In genomic region chr17:34950514-34951455, GRCm38 (mm10) we compare ENCODE assay signal across 8 mouse cellular contexts. TPM values are rescaled to one million over a fixed set of nuclear protein-coding genes. Genes with fewer than 3 reads are reported as not detected.
DNase-seq lines count a peak whose midpoint lies in the region; ATAC-seq lines count a peak whose summit lies in the region.

No protein-coding gene starts in this region.

- WGBS in lung, embryonic 15.5 days: 26% methylated on average over 10 of the region's 10 CpGs
- 27% methylated on average over 10 of the region's 10 CpGs for WGBS in embryonic facial prominence, embryonic 12.5 days
- WGBS in limb, embryonic 12.5 days: 22% methylated on average over 10 of the region's 10 CpGs
- 23% methylated on average over 10 of the region's 10 CpGs for WGBS in stomach, embryonic 16.5 days

- peaks cover 18% of the 10 kb centered on the region for H3K36me3 ChIP-seq in lung, embryonic 15.5 days
- H3K36me3 ChIP-seq in embryonic facial prominence, embryonic 12.5 days: peaks cover 18% of the 10 kb centered on the region
- H3K36me3 ChIP-seq in limb, embryonic 12.5 days: peaks cover 22% of the 10 kb centered on the region
- peaks cover 10% of the 10 kb centered on the region; the same call in 1 of the 2 replicates for H3K36me3 ChIP-seq in stomach, embryonic 16.5 days (ENCODE audit: control insufficient read depth, insufficient read depth, low read length)

- H3K9me3 ChIP-seq in lung, embryonic 15.5 days: no peaks in the 10 kb centered on the region
- H3K9me3 ChIP-seq in embryonic facial prominence, embryonic 12.5 days: no peaks in the 10 kb centered on the region
- H3K9me3 ChIP-seq in limb, embryonic 12.5 days: no peaks in the 10 kb centered on the region
- H3K9me3 ChIP-seq in stomach, embryonic 16.5 days (replicated peaks; ENCODE audit: control insufficient read depth, low read length): no peaks in the 10 kb centered on the region

- DNase-seq in lung, postnatal 25 days (ENCODE audit: low spot score): no peak
- no peak for DNase-seq in urinary bladder, postnatal 14 days (ENCODE audit: low spot score)
- DNase-seq in testis, postnatal 10 days (ENCODE audit: low spot score): no peak
- no peak for DNase-seq in thymus, postnatal 25 days

- peak overlapping the region; percentile 79 for H3K4me2 ChIP-seq in lung, embryonic 15.5 days
- peak overlapping the region; percentile 83 for H3K4me2 ChIP-seq in embryonic facial prominence, embryonic 12.5 days (replicated peaks)
- peak overlapping the region; percentile 97 for H3K4me2 ChIP-seq in limb, embryonic 12.5 days
- H3K4me2 ChIP-seq in stomach, embryonic 16.5 days (ENCODE audit: low read depth, low read length): peak overlapping the region; percentile 70

- H3K27me3 ChIP-seq in lung, embryonic 15.5 days: peaks cover 3% of the 10 kb centered on the region; the same call in 1 of the 2 replicates
- H3K27me3 ChIP-seq in embryonic facial prominence, embryonic 12.5 days: peaks cover 3% of the 10 kb centered on the region; the same call in 1 of the 2 replicates
- peaks cover 11% of the 10 kb centered on the region for H3K27me3 ChIP-seq in limb, embryonic 12.5 days
- 0 out of 2 replicates have a peak, but pooled peaks cover 4% of the 10 kb centered on the region for H3K27me3 ChIP-seq in stomach, embryonic 16.5 days (ENCODE audit: control insufficient read depth, insufficient read depth, low read length)

- H3K9ac ChIP-seq in lung, embryonic 15.5 days: peak overlapping the region; percentile 98
- H3K9ac ChIP-seq in embryonic facial prominence, embryonic 12.5 days: peak overlapping the region; percentile 99
- H3K9ac ChIP-seq in limb, embryonic 12.5 days (replicated peaks): peak overlapping the region; percentile 99
- H3K9ac ChIP-seq in stomach, embryonic 16.5 days (ENCODE audit: low read length): peak overlapping the region; percentile 94

- peaks cover 13% of the 10 kb centered on the region for H3K4me1 ChIP-seq in lung, embryonic 15.5 days
- peaks cover 9% of the 10 kb centered on the region for H3K4me1 ChIP-seq in embryonic facial prominence, embryonic 12.5 days
- H3K4me1 ChIP-seq in limb, embryonic 12.5 days (replicated peaks): peaks cover 9% of the 10 kb centered on the region
- peaks cover 4% of the 10 kb centered on the region; the same call in 1 of the 2 replicates for H3K4me1 ChIP-seq in stomach, embryonic 16.5 days (ENCODE audit: control insufficient read depth, insufficient read depth, low read length)

- peak overlapping the region; percentile 86 for H3K4me3 ChIP-seq in lung, embryonic 15.5 days
- peak overlapping the region; percentile 87 for H3K4me3 ChIP-seq in embryonic facial prominence, embryonic 12.5 days
- H3K4me3 ChIP-seq in limb, embryonic 12.5 days (replicated peaks): peak overlapping the region; percentile 97
- H3K4me3 ChIP-seq in stomach, embryonic 16.5 days (replicated peaks; ENCODE audit: low read length): peak overlapping the region; percentile 88

- peak overlapping the region; percentile 90 for H3K27ac ChIP-seq in lung, embryonic 15.5 days
- H3K27ac ChIP-seq in embryonic facial prominence, embryonic 12.5 days: peak overlapping the region; percentile 95
- peak overlapping the region; percentile 96 for H3K27ac ChIP-seq in limb, embryonic 12.5 days
- H3K27ac ChIP-seq in stomach, embryonic 16.5 days (ENCODE audit: low read length): peak overlapping the region; percentile 91

- ATAC-seq in lung, embryonic 15.5 days (ENCODE audit: borderline replicate concordance, extremely low read depth, low FRiP score, low TSS enrichment): no peak
- no peak for ATAC-seq in embryonic facial prominence, embryonic 12.5 days (ENCODE audit: insufficient number of reproducible peaks, insufficient read depth, low FRiP score, low TSS enrichment)
- no peak for ATAC-seq in limb, embryonic 12.5 days (ENCODE audit: insufficient number of reproducible peaks, insufficient read depth, low FRiP score, low TSS enrichment, low read depth)
- ATAC-seq in stomach, embryonic 16.5 days (ENCODE audit: insufficient read depth, low FRiP score): no peak

RNA-seq across cellular contexts. Expression of gene Hspa1b, which starts 8.3 kb away (rescaled TPM):
- polyA plus RNA-seq in lung, embryonic 15.5 days (2015; fragmentation: Nextera tagmentation; extraction: Ambion mirVana): 0.15 and 0.26 TPM in 2 replicates
- polyA plus RNA-seq in embryonic facial prominence, embryonic 12.5 days (2016; fragmentation: Nextera tagmentation; extraction: Ambion mirVana): 0.33 and 0.36 TPM in 2 replicates
- polyA plus RNA-seq in limb, embryonic 12.5 days (2016; fragmentation: Nextera tagmentation; extraction: Ambion mirVana): 0.19 TPM in 1 of 2 replicates, not detected in the other
- 0.94 and 1.4 TPM in 2 replicates for polyA plus RNA-seq in stomach, embryonic 16.5 days (2015; fragmentation: Nextera tagmentation; extraction: Ambion mirVana)

RNA-seq across cellular contexts. Expression of gene Gm20481, which starts 18.9 kb away (rescaled TPM):
- polyA plus RNA-seq in lung, embryonic 15.5 days (2015; fragmentation: Nextera tagmentation; extraction: Ambion mirVana): not detected in 2 replicates
- polyA plus RNA-seq in embryonic facial prominence, embryonic 12.5 days (2016; fragmentation: Nextera tagmentation; extraction: Ambion mirVana): not detected in 2 replicates
- polyA plus RNA-seq in limb, embryonic 12.5 days (2016; fragmentation: Nextera tagmentation; extraction: Ambion mirVana): not detected in 2 replicates
- 0.27 TPM in 1 of 2 replicates, not detected in the other for polyA plus RNA-seq in stomach, embryonic 16.5 days (2015; fragmentation: Nextera tagmentation; extraction: Ambion mirVana)

RNA-seq across cellular contexts. Expression of gene Neu1, which starts 19.7 kb away (rescaled TPM):
- 17.3 and 17.9 TPM in 2 replicates for polyA plus RNA-seq in lung, embryonic 15.5 days (2015; fragmentation: Nextera tagmentation; extraction: Ambion mirVana)
- 19.2 and 20.8 TPM in 2 replicates for polyA plus RNA-seq in embryonic facial prominence, embryonic 12.5 days (2016; fragmentation: Nextera tagmentation; extraction: Ambion mirVana)
- polyA plus RNA-seq in limb, embryonic 12.5 days (2016; fragmentation: Nextera tagmentation; extraction: Ambion mirVana): 16.2 and 18.9 TPM in 2 replicates
- 36.7 and 40.6 TPM in 2 replicates for polyA plus RNA-seq in stomach, embryonic 16.5 days (2015; fragmentation: Nextera tagmentation; extraction: Ambion mirVana)

RNA-seq across cellular contexts. Expression of gene Hspa1a, which starts 21.2 kb away (rescaled TPM):
- polyA plus RNA-seq in lung, embryonic 15.5 days (2015; fragmentation: Nextera tagmentation; extraction: Ambion mirVana): 3.4 and 3.8 TPM in 2 replicates
- polyA plus RNA-seq in embryonic facial prominence, embryonic 12.5 days (2016; fragmentation: Nextera tagmentation; extraction: Ambion mirVana): 4.2 and 4.9 TPM in 2 replicates
- polyA plus RNA-seq in limb, embryonic 12.5 days (2016; fragmentation: Nextera tagmentation; extraction: Ambion mirVana): 1.9 and 2.0 TPM in 2 replicates
- 13.7 and 16.3 TPM in 2 replicates for polyA plus RNA-seq in stomach, embryonic 16.5 days (2015; fragmentation: Nextera tagmentation; extraction: Ambion mirVana)

RNA-seq across cellular contexts. Expression of gene Hspa1l, which starts 21.7 kb away (rescaled TPM):
- 0.45 and 0.79 TPM in 2 replicates for polyA plus RNA-seq in lung, embryonic 15.5 days (2015; fragmentation: Nextera tagmentation; extraction: Ambion mirVana)
- 0.84 and 0.99 TPM in 2 replicates for polyA plus RNA-seq in embryonic facial prominence, embryonic 12.5 days (2016; fragmentation: Nextera tagmentation; extraction: Ambion mirVana)
- polyA plus RNA-seq in limb, embryonic 12.5 days (2016; fragmentation: Nextera tagmentation; extraction: Ambion mirVana): 1.0 and 1.1 TPM in 2 replicates
- polyA plus RNA-seq in stomach, embryonic 16.5 days (2015; fragmentation: Nextera tagmentation; extraction: Ambion mirVana): 0.96 and 1.4 TPM in 2 replicates
